Mouse (Mus musculus) hindbrain, embryonic 13.5 days (tissue): ENCODE data around the gene S1pr3. TPM values are rescaled to one million over a fixed set of nuclear protein-coding genes. Genes with fewer than 3 reads are reported as not detected.

ENCODE experiments used
- ATAC-seq: fragments of 200-750 bp; cut with Nextera tagmentation; 2 replicates; pipeline ENCODE4 v1.8.0; 2017; ENCODE audit warnings: moderate TSS enrichment; ENCODE audit not compliant: low FRiP score
- H3K27ac ChIP-seq: fragments of 300-500 bp; sonication (generic); 2 replicates; pipeline ENCODE4 v1.5.1; 2015; ENCODE audit warnings: inconsistent platforms, mild to moderate bottlenecking, moderate library complexity
- H3K27me3 ChIP-seq: fragments of 300-500 bp; sonication (generic); 2 replicates; pipeline ENCODE4 v1.6.1; 2015; ENCODE audit warnings: mild to moderate bottlenecking, inconsistent platforms
- H3K36me3 ChIP-seq: fragments of 300-500 bp; sonication (generic); 2 replicates; pipeline ENCODE4 v1.6.1; 2015; ENCODE audit warnings: mild to moderate bottlenecking, inconsistent platforms
- H3K4me1 ChIP-seq: fragments of 300-500 bp; sonication (generic); replicated peaks from 2 replicates; pipeline ENCODE4 v1.6.1; 2015; ENCODE audit warnings: inconsistent platforms
- H3K4me2 ChIP-seq: fragments of 300-500 bp; sonication (generic); 2 replicates; pipeline ENCODE4 v1.6.1; 2015; ENCODE audit warnings: inconsistent platforms, mild to moderate bottlenecking, moderate library complexity
- H3K4me3 ChIP-seq: fragments of 300-500 bp; sonication (generic); 2 replicates; pipeline ENCODE4 v1.5.1; 2015; ENCODE audit warnings: mild to moderate bottlenecking, inconsistent platforms
- H3K9ac ChIP-seq: fragments of 300-500 bp; sonication (generic); 2 replicates; pipeline ENCODE4 v1.6.1; 2015; ENCODE audit warnings: mild to moderate bottlenecking, inconsistent platforms
- H3K9me3 ChIP-seq: fragments of 300-500 bp; sonication (generic); 2 replicates; pipeline ENCODE4 v1.6.1; 2016; ENCODE audit warnings: inconsistent platforms
- WGBS: fragments of 180-500 bp; shearing (Covaris S2); methylation state at CpG from one replicate; pipeline ENCODE4 v1.1.7; 2015; 5-methylcytosine and 5-hydroxymethylcytosine counted together
- polyA plus RNA-seq: library from polyadenylated mRNA; unstranded; fragments of >200 nt; fragmentation: Nextera tagmentation; extraction: Ambion mirVana; gene quantifications from 2 replicates; pipeline ENCODE4 v1.2.1, GENCODE M21; 2015

The S1pr3 gene
- polyA plus RNA-seq, 1 experiment from 2014 or later: 14.1 TPM

DNA sequence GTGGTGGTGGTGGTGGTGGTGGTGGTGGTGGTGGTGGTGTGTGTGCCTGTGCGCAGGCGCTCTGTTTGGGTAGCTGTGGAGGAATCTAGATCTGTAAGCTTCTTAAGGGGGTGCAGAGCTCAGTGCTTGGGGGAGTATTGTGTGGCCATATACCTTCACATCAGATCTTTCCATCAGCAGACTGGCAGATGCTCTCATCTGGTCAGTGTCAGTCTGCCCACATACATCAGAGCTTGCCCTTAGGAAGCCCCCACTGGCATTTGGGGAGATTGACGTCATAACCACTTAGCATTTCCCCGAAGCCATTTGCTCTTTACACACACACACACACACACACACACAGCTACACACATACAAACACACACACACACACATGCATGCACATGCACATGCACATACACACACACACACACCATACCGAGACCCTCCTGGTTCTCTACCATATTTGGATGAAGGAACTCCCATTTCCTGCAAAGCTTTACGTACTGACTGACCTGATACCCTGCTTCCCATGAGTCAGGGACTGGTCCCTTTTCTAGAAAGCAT, 1.6 kb downstream of the S1pr3 start:
- Histone ChIP-seq H3K9me3 (no peaks in the 10 kb centered on the region), H3K4me3 (peak overlapping the region; percentile 7; the same call in 1 of the 2 replicates), H3K4me2 (peak overlapping the region; percentile 23; the same call in 1 of the 2 replicates), H3K36me3 (peaks cover 5% of the 10 kb centered on the region; the same call in 1 of the 2 replicates), H3K4me1 (peaks cover 21% of the 10 kb centered on the region), H3K9ac (no peak overlapping the region), H3K27me3 (peaks cover 41% of the 10 kb centered on the region), H3K27ac (no peak overlapping the region)
- ATAC-seq: no peak
- 86% methylated on average over 6 of the region's 6 CpGs for WGBS

DNA sequence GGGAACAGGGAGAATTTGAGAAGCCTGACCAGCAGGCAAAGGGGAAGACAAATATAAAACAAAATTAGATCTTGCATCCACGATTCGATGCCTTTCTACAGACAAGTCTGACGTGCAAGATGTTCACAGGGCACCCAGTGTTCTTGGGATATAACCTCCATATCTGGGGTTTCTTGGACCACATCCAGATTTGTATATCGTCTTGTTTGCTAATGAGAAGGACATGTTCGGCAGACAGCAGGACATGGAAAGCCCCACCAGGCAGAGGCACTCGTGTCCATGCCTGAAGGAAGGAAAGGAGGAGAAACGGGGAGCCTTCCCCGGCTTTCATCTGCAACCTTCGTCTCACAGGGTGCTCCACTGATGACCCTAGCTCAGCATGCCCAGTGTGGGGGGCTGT, 2.8 kb downstream of the S1pr3 start:
- Histone ChIP-seq H3K4me1 (peaks cover 21% of the 10 kb centered on the region), H3K4me3 (no peak overlapping the region), H3K36me3 (peaks cover 10% of the 10 kb centered on the region; the same call in 1 of the 2 replicates), H3K9me3 (no peaks in the 10 kb centered on the region), H3K4me2 (peak overlapping the region; percentile 23), H3K27me3 (peaks cover 41% of the 10 kb centered on the region), H3K9ac (no peak overlapping the region), H3K27ac (no peak overlapping the region)
- ATAC-seq: no peak
- 78% methylated on average over 9 of the region's 9 CpGs for WGBS

- H3K4me1 ChIP-seq: peaks cover 27% of the 10 kb centered on the region
- peaks cover 39% of the 10 kb centered on the region for H3K27me3 ChIP-seq
- H3K4me2 ChIP-seq: 0 out of 2 replicates have a peak overlapping the region, but pooled peaks have one; percentile 10
- H3K9ac ChIP-seq: no peak overlapping the region
- H3K27ac ChIP-seq: no peak overlapping the region
- H3K9me3 ChIP-seq: no peaks in the 10 kb centered on the region
- WGBS: 68% methylated on average over 12 of the region's 12 CpGs
- ATAC-seq: no peak
- no peak overlapping the region for H3K4me3 ChIP-seq
- H3K36me3 ChIP-seq: peaks cover 10% of the 10 kb centered on the region; the same call in 1 of the 2 replicates
Measured at GRCm38 (mm10) chr13:51411696-51412430, 3.4 kb downstream of the S1pr3 start.

GRCm38 (mm10) chr13:51413461-51413860, 5.0 kb downstream of the S1pr3 start:
- no peak overlapping the region for H3K4me2 ChIP-seq
- H3K27me3 ChIP-seq: peaks cover 24% of the 10 kb centered on the region
- no peaks in the 10 kb centered on the region for H3K9me3 ChIP-seq
- H3K4me3 ChIP-seq: no peak overlapping the region
- H3K36me3 ChIP-seq: peaks cover 10% of the 10 kb centered on the region; the same call in 1 of the 2 replicates
- ATAC-seq: no peak
- no peak overlapping the region for H3K9ac ChIP-seq
- peaks cover 30% of the 10 kb centered on the region for H3K4me1 ChIP-seq
- no peak overlapping the region for H3K27ac ChIP-seq
- 65% methylated on average over 3 of the region's 3 CpGs for WGBS

DNA sequence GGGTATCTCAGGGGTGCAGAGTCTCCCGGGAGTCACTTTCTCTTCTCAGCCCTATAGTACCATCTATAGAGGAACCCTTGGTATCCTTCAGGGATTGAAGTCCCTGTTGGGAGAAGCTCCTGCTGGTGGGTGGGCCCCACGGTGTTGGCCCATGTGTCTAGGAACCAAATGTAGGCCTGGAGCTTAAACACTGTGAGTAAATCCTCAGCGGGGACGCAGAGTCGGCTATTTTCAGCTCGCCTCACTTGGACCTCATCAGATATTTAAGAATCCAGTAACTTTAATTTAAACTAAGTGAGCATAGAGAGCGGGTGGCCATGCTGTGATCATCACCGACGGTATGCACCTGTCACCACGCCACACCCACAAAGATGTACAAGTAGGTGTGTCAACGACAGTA, 8.3 kb downstream of the S1pr3 start:
- 94% methylated on average over 11 of the region's 11 CpGs for WGBS
- Histone ChIP-seq H3K4me3 (no peak overlapping the region), H3K4me2 (no peak overlapping the region), H3K9me3 (no peaks in the 10 kb centered on the region), H3K27ac (no peak overlapping the region), H3K36me3 (peaks cover 10% of the 10 kb centered on the region; the same call in 1 of the 2 replicates), H3K9ac (0 out of 2 replicates have a peak overlapping the region, but pooled peaks have one; percentile 68), H3K4me1 (peaks cover 26% of the 10 kb centered on the region), H3K27me3 (peaks cover 7% of the 10 kb centered on the region; the same call in 1 of the 2 replicates)
- no peak for ATAC-seq

DNA sequence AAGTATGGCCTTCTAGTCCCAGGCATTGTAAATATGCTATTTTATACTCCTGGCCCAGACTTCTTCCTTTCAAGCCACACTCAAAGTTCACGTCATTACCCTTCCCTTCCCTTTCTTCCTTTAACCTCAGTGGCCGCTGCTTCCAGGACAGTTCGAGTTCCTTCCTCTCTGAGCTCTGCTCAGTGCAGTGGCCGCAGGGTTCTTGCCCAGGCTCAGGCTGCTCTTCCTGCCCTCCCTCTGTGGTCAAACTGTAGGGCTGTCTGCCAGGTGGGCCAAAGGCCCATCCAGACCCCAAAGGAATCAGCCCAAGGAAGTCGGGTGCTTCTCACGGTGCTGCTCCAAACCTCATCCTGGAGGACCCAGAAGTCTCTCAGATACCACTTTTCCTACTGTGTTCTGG, 9.4 kb downstream of the S1pr3 start:
- Histone ChIP-seq H3K27ac (peak overlapping the region; percentile 61), H3K4me1 (peaks cover 26% of the 10 kb centered on the region), H3K4me3 (peak overlapping the region; percentile 20), H3K36me3 (peaks cover 10% of the 10 kb centered on the region; the same call in 1 of the 2 replicates), H3K27me3 (peaks cover 7% of the 10 kb centered on the region; the same call in 1 of the 2 replicates), H3K4me2 (peak overlapping the region; percentile 49), H3K9ac (peak overlapping the region; percentile 68), H3K9me3 (no peaks in the 10 kb centered on the region)
- 55% methylated on average over 6 of the region's 6 CpGs for whole genome bisulfite sequencing
- ATAC-seq: peak; percentile 14; the same call in 1 of the 2 replicates

DNA sequence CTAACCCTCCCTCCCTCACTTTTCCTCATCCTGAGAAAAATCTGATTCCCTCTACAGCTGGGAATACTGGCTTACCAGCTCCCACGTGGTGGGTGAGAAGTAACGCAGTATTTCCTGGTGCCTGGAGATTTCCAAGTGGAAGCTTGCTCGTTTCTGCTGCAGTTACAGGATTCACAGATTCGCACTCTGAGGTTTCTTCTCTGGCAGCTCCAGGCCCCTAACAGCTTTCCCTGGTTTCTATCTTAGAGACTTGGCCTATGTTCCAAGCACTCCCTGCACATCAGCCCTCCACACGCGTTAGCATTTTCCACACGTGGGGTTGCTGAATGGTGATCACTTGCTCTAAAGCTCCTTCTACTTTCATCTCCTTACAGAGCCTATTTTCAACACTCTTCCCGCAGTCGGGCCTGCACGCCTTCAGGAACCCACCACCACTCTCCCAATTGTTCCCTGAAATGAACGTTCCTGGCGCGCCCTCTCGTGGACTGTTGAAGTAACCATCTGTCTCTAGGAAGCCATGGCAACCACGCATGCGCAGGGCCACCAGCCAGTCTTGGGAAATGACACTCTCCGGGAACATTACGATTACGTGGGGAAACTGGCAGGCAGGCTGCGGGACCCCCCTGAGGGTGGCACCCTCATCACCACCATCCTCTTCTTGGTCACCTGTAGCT, 10.0 kb downstream of the S1pr3 start:
- Histone ChIP-seq H3K27me3 (peaks cover 7% of the 10 kb centered on the region; the same call in 1 of the 2 replicates), H3K27ac (peak overlapping the region; percentile 61), H3K4me2 (peak overlapping the region; percentile 49), H3K4me3 (peak overlapping the region; percentile 20; the same call in 1 of the 2 replicates), H3K9me3 (no peaks in the 10 kb centered on the region), H3K9ac (peak overlapping the region; percentile 68), H3K36me3 (peaks cover 10% of the 10 kb centered on the region; the same call in 1 of the 2 replicates), H3K4me1 (peaks cover 26% of the 10 kb centered on the region)
- ATAC-seq: peak; percentile 86
- WGBS: 5% methylated on average over 20 of the region's 20 CpGs

GRCm38 (mm10) chr13:51418942-51419451, 10.6 kb downstream of the S1pr3 start:
- Histone ChIP-seq H3K4me2 (peak overlapping the region; percentile 49), H3K36me3 (peaks cover 10% of the 10 kb centered on the region; the same call in 1 of the 2 replicates), H3K4me1 (peaks cover 26% of the 10 kb centered on the region), H3K4me3 (peak overlapping the region; percentile 16; the same call in 1 of the 2 replicates), H3K9ac (peak overlapping the region; percentile 68; the same call in 1 of the 2 replicates), H3K27ac (no peak overlapping the region), H3K27me3 (peaks cover 7% of the 10 kb centered on the region; the same call in 1 of the 2 replicates), H3K9me3 (no peaks in the 10 kb centered on the region)
- 79% methylated on average over 19 of the region's 19 CpGs for WGBS
- peak; percentile 25; the same call in 1 of the 2 replicates for ATAC-seq

DNA sequence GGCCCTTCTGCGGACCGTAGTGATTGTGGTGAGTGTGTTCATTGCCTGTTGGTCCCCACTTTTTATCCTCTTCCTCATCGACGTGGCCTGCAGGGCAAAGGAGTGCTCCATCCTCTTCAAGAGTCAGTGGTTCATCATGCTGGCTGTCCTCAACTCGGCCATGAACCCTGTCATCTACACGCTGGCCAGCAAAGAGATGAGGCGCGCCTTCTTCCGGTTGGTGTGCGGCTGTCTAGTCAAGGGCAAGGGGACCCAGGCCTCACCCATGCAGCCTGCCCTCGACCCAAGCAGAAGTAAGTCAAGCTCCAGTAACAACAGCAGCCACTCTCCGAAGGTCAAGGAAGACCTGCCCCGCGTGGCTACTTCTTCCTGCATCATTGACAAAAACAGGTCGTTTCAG, 11.1 kb downstream of the S1pr3 start:
- peaks cover 7% of the 10 kb centered on the region; the same call in 1 of the 2 replicates for H3K27me3 ChIP-seq
- H3K27ac ChIP-seq: no peak overlapping the region
- peaks cover 26% of the 10 kb centered on the region for H3K4me1 ChIP-seq
- WGBS: 91% methylated on average over 15 of the region's 15 CpGs
- H3K4me3 ChIP-seq: no peak overlapping the region
- H3K4me2 ChIP-seq: no peak overlapping the region
- no peak overlapping the region for H3K9ac ChIP-seq
- ATAC-seq: no peak
- peaks cover 10% of the 10 kb centered on the region; the same call in 1 of the 2 replicates for H3K36me3 ChIP-seq
- no peaks in the 10 kb centered on the region for H3K9me3 ChIP-seq

DNA sequence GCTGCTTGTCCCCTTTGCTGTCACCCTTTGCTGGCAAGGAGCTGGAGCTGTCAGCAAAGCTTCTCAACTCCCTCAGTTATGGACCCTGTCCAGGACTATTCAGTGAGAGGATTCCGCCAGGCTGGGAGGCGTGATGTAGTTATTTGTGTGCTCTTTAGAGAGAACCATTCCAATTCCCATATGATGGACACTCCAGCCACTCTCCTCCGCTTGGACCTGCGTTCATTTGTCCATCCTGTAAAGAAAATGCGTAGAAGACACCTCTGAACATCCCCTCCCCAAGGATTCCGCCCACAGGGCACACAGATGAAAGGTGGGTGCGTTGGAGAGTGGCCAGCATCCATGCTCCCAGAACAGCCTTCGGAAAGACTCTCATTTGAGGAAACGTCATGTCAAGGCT, 12.4 kb downstream of the S1pr3 start:
- H3K4me1 ChIP-seq: peaks cover 26% of the 10 kb centered on the region
- 88% methylated on average over 9 of the region's 9 CpGs for whole genome bisulfite sequencing
- peaks cover 7% of the 10 kb centered on the region; the same call in 1 of the 2 replicates for H3K27me3 ChIP-seq

DNA sequence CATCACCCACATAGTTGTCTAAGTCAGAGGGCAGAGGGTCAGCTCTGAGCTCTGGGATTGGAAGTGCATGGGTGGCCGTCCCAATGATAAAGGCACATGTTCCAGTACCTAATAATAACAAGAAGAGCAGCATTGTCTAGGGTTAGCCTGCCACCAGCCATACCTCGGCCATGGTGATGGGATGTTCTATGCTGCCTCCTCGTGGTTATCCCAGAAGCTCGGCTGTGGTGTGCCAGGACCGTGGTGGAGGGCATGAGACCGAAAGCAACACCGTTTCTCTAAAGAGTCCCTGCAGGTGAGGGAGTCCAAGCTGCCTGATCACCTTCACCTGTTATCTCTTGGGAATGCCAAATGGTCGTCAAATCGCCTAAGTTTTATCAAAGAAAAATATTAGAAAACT, 15.2 kb downstream of the S1pr3 start:
- peaks cover 7% of the 10 kb centered on the region; the same call in 1 of the 2 replicates for H3K27me3 ChIP-seq
- WGBS: 80% methylated on average over 9 of the region's 9 CpGs
- H3K4me2 ChIP-seq: no peak overlapping the region
- no peak overlapping the region for H3K4me3 ChIP-seq
- peaks cover 3% of the 10 kb centered on the region for H3K4me1 ChIP-seq
- no peak overlapping the region for H3K27ac ChIP-seq
- no peaks in the 10 kb centered on the region for H3K9me3 ChIP-seq
- no peaks in the 10 kb centered on the region for H3K36me3 ChIP-seq
- H3K9ac ChIP-seq: no peak overlapping the region
- ATAC-seq: no peak

More for the DNA sequence above, 12.4 kb downstream of the S1pr3 start:
- no peaks in the 10 kb centered on the region for H3K9me3 ChIP-seq
- no peak overlapping the region for H3K27ac ChIP-seq
- no peaks in the 10 kb centered on the region for H3K36me3 ChIP-seq
- H3K4me3 ChIP-seq: no peak overlapping the region
- no peak overlapping the region for H3K4me2 ChIP-seq
- no peak for ATAC-seq
- H3K9ac ChIP-seq: no peak overlapping the region
